In genomic region chr4:150528426-150528825, GRCm38 (mm10) we compare ENCODE assay signal across 28 mouse cellular contexts.
DNase-seq lines count a peak whose midpoint lies in the region; ATAC-seq lines count a peak whose summit lies in the region.
"Had no signal": no experiment of that assay in that cellular context is flagged by ENCODE, and none has a peak within 500 bp of the region (broad histone marks: within the 10 kb centered on the region; RNA-seq: fewer than 3 reads in every experiment).

No protein-coding gene starts in this region.

- peak; percentile 26 for DNase-seq in cerebellum, adult 11-12 months
- DNase-seq in cerebellum, adult 9-10 months = peak; percentile 55
- no peak for DNase-seq in cerebellum, adult 11 months
- DNase-seq in neural tube, embryonic 10.5 days (ENCODE audit: extremely low spot score, low spot score) = no peak
- DNase-seq in cerebellum, postnatal 25 days = peak; percentile 20 to 34
- DNase-seq in heart, embryonic 10.5 days (ENCODE audit: low spot score) = no peak
- DNase-seq: adrenal gland, postnatal 10 days; adrenal gland, postnatal 36 days; embryo, embryonic 11 days; gastrocnemius, adult 2 months; gastrocnemius, postnatal 14 days; heart, adult 11 months; heart, postnatal 10 days; heart, postnatal 36 days had no signal

- peaks cover 59% of the 10 kb centered on the region for H3K4me1 ChIP-seq in neural tube, embryonic 13.5 days (replicated peaks)
- H3K4me1 ChIP-seq in heart, embryonic 10.5 days = no peaks in the 10 kb centered on the region; the same call in 1 of the 2 replicates
- H3K4me1 ChIP-seq: embryonic facial prominence, embryonic 10.5 days; heart, embryonic 12.5 days; heart, embryonic 15.5 days; intestine, embryonic 15.5 days had no signal

- no peak for ATAC-seq in cerebellum, adult (ENCODE audit: insufficient number of reproducible peaks, low FRiP score, low TSS enrichment)
- ATAC-seq in neural tube, embryonic 13.5 days (ENCODE audit: low read depth) = no peak
- ATAC-seq: activated CD4-positive, CD25-positive, alpha-beta regulatory T cell, adult 4 months; forebrain, embryonic 15.5 days; hindbrain, embryonic 16.5 days; intestine, embryonic 15.5 days had no signal

- 100% methylated on average over 1 of the region's 1 CpGs for WGBS in neural tube, embryonic 13.5 days
- 94% methylated on average over 1 of the region's 1 CpGs for WGBS in heart, embryonic 10.5 days

- H3K4me2 ChIP-seq in neural tube, embryonic 13.5 days = no peak overlapping the region
- H3K4me2 ChIP-seq: embryonic facial prominence, embryonic 13.5 days; forebrain, embryonic 12.5 days; forebrain, embryonic 15.5 days; heart, embryonic 12.5 days; heart, embryonic 15.5 days; hindbrain, embryonic 13.5 days; intestine, embryonic 15.5 days had no signal

- no peaks in the 10 kb centered on the region for H3K27me3 ChIP-seq in neural tube, embryonic 13.5 days
- H3K27me3 ChIP-seq in heart, embryonic 10.5 days (ENCODE audit: insufficient read depth, poor library complexity, severe bottlenecking) = no peaks in the 10 kb centered on the region
- H3K27me3 ChIP-seq: embryonic facial prominence, embryonic 13.5 days; forebrain, embryonic 12.5 days; forebrain, embryonic 15.5 days; heart, embryonic 12.5 days; heart, embryonic 15.5 days; hindbrain, embryonic 13.5 days; intestine, embryonic 15.5 days had no signal

- H3K9ac ChIP-seq in neural tube, embryonic 13.5 days = no peak overlapping the region
- H3K9ac ChIP-seq: embryonic facial prominence, embryonic 13.5 days; forebrain, embryonic 12.5 days; forebrain, embryonic 15.5 days; heart, embryonic 12.5 days; heart, embryonic 15.5 days; hindbrain, embryonic 13.5 days; intestine, embryonic 15.5 days had no signal

- no peaks in the 10 kb centered on the region for H3K9me3 ChIP-seq in neural tube, embryonic 13.5 days
- no peaks in the 10 kb centered on the region for H3K9me3 ChIP-seq in heart, embryonic 10.5 days
- H3K9me3 ChIP-seq: embryonic facial prominence, embryonic 10.5 days; embryonic facial prominence, embryonic 13.5 days; forebrain, embryonic 12.5 days; forebrain, embryonic 15.5 days; heart, embryonic 12.5 days; heart, embryonic 15.5 days; hindbrain, embryonic 10.5 days; hindbrain, embryonic 13.5 days; intestine, embryonic 15.5 days had no signal

- H3K4me3 ChIP-seq in neural tube, embryonic 13.5 days = no peak overlapping the region
- no peak overlapping the region for H3K4me3 ChIP-seq in heart, embryonic 10.5 days
- H3K4me3 ChIP-seq: embryonic facial prominence, embryonic 10.5 days; embryonic facial prominence, embryonic 13.5 days; erythroblast, embryonic 14.5 days; forebrain, embryonic 12.5 days; forebrain, embryonic 15.5 days; gastrocnemius, adult 2 months; heart, embryonic 12.5 days; heart, embryonic 15.5 days; hindbrain, embryonic 10.5 days; hindbrain, embryonic 13.5 days; intestine, embryonic 15.5 days had no signal

- peak overlapping the region; percentile 18; the same call in 1 of the 2 replicates for H3K27ac ChIP-seq in neural tube, embryonic 13.5 days (replicated peaks)
- no peak overlapping the region for H3K27ac ChIP-seq in heart, embryonic 10.5 days
- H3K27ac ChIP-seq: embryonic facial prominence, embryonic 10.5 days; embryonic facial prominence, embryonic 13.5 days; forebrain, embryonic 12.5 days; forebrain, embryonic 15.5 days; gastrocnemius, adult 2 months; heart, embryonic 15.5 days; hindbrain, embryonic 10.5 days; hindbrain, embryonic 13.5 days; intestine, embryonic 15.5 days had no signal

- peaks cover 18% of the 10 kb centered on the region; the same call in 1 of the 2 replicates for H3K36me3 ChIP-seq in neural tube, embryonic 13.5 days
- H3K36me3 ChIP-seq in heart, embryonic 10.5 days = peaks cover 34% of the 10 kb centered on the region
- H3K36me3 ChIP-seq: forebrain, embryonic 15.5 days had no signal

Comparison
In these comparisons a context has a peak if more than half of its experiments do, and no peak if none do; other contexts are left out.
1. DNase-seq: peak in cerebellum, adult 11-12 months (single experiment), cerebellum, adult 9-10 months (single experiment) and cerebellum, postnatal 25 days (2 of 2); none in cerebellum, adult 11 months (single experiment), neural tube, embryonic 10.5 days (single experiment) and heart, embryonic 10.5 days (single experiment).